Mouse (Mus musculus): Measurements from ENCODE around the gene Abl2. TPM values are rescaled to one million over a fixed set of nuclear protein-coding genes. Genes with fewer than 3 reads are reported as not detected.

Abl2 gene
- total RNA-seq, 4 experiments from 2014 or later, result 22.1 to 35.7 (median 29.2) TPM

DNA sequence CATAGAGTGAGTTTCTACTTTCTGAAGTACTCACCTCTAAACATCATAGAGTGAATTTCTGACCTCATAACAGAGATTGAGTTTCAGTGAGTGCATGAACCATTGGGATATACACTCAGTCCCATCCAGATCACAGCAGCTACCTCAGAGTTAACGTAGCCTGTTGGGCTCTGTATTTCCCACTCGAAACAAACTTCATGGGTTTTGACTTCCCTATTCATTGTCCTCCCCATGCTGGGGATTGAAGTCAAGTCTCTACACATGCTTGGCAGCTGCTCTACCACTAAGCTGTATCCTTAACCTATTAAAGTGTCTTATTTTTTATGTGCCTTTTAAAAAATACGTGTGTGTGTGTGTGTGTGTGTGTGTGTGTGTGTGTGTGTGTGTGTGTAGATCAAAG is 26.9 kb downstream of the Abl2 start:
- no peak for DNase-seq

GRCm38 (mm10) chr1:156589811-156590305 is 31.3 kb downstream of the Abl2 start:
- no peak for DNase-seq

DNA sequence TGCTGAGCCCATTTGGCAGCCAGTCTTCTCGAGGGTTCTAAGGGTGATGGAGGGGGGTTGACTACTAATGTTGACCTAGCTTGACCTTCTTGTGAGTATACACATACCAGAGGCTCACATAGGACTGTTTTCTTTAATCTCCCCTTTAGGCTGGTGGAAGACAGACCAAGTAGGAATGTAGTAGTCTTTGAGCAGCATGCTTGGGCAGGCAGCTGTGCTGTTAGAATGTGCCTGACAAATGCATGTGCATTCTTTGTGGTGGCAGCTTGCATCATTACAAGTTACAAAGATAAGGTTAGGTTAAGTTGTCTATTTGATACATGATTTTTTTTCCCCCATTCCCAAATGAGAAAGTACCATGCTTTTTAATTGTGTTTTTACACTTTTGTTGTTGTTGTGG is 31.8 kb downstream of the Abl2 start:
- DNase-seq, result no peak

DNA sequence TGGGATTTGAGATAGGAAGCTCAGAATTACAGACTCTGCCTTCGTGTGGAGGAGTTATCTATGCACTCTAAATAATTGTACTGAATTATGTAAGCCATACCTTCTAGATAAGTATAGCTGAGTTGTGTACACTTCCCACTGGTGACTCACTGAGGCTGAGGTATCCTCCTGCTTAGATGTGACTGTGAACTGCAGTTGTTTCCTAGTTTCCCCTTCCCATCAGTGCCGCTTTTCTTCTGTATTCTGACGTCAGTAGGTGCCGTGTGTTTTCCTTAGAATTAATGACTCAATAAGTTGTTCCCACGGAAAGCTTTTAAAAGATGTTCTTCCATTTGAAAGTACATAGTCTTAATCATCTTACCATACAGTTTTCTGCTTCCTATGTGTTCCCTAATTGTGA is 34.7 kb downstream of the Abl2 start:
- DNase-seq, result no peak

GRCm38 (mm10) chr1:156597089-156597488 is 38.5 kb downstream of the Abl2 start:
- no peak for DNase-seq

- DNase-seq, result no peak
Observed at GRCm38 (mm10) chr1:156602545-156602944, 44.0 kb downstream of the Abl2 start.

DNA sequence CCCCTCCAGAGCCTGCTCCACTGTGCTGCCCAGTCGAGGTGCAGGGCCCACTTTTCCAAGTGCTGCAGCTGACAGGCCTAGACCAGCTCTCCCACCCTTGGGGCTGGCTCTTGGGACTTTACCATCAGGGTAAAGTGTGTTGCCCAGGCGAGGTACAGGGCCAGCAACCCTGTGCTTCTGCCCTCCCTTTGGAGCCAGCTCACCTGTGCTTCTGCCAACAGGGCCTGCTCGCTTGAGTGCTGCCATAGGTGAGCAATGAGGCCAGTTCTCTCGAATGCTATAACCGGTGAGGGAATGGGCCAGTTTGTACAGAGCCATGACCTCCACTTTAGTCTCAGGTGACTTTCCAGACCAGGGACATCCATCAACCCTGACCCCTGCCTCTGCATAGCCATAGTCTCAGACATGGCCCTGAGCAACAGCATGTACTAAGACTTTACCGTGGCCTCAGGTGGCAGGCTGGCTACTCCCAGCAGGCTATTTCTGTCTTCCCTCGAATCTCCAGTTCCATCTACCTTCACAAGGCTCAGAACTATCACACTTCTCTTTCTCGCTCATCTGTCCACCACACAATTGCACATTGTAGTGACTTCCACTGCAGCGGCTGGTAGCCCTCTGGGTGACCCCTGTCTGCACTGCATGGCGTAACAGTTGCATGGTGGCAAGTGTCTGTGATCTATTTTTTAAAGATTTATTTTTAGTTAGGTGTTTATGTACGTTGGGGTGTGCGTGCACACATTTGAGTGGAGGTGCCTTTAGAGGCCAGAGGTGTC is 46.7 kb downstream of the Abl2 start:
- DNase-seq, result no peak

DNA sequence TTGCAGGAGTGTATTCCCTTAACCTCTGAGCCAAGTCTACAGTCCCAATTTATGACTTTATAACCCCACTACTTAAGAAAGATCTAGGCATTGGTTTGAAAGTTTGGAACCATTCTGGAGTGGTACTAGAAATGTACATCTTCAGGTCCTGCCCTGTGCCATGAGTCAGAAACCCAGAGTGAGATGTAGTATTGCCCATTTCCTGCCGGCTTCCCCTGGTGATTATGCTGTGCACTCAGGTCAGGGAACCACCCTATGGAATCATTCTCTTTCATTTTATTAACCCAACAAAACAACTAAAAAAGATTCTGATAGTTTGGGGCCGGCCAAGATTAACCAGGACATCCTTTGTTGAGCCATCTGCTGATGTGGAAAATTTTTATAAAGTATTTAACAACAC is 47.4 kb downstream of the Abl2 start:
- no peak for DNase-seq

DNA sequence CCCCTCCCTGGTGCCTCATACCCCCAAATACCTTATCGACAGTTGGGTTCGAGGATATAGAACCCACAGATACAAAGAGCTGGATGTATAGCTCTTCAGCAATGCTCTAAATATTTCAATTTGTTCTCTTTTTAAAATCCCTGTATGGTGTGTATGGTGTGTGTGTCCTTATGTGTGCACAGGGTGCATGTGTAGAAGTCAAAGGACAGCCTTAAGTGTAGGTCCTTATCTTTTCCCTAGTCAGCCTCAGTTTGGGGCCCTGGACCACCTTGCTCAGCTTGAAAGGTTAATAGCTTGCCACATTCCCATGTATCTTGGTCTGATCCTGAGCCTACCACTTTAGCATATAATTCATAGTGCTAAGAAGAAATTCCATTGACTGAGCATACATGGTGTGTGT is 49.9 kb downstream of the Abl2 start:
- DNase-seq, result no peak

GRCm38 (mm10) chr1:156610257-156610656 is 51.7 kb downstream of the Abl2 start:
- no peak for DNase-seq

- no peak for DNase-seq
Observed at GRCm38 (mm10) chr1:156613855-156614530, 55.4 kb downstream of the Abl2 start.

DNA sequence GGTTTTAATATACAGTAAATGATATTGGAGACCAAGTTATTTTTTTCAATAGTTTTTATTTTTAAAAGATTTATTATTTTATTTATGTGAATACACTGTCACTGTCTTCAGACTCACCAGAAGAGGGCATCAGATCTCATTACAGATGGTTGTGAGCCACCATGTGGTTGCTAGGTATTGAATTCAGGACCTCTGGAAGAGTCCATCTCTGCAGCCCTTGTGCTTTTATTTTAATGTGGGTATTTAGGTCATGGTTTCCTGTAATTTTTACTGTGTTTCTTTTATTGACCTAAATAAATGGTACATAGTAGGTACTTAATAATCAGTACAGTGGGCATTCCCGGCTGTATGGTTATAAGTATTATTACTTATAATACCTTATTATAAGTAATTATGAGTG is 56.1 kb downstream of the Abl2 start:
- DNase-seq, result no peak

GRCm38 (mm10) chr1:156615381-156616133 is 57.0 kb downstream of the Abl2 start:
- DNase-seq, result peak; percentile 80

GRCm38 (mm10) chr1:156616989-156617598 is 58.5 kb downstream of the Abl2 start:
- DNase-seq, result no peak

DNA sequence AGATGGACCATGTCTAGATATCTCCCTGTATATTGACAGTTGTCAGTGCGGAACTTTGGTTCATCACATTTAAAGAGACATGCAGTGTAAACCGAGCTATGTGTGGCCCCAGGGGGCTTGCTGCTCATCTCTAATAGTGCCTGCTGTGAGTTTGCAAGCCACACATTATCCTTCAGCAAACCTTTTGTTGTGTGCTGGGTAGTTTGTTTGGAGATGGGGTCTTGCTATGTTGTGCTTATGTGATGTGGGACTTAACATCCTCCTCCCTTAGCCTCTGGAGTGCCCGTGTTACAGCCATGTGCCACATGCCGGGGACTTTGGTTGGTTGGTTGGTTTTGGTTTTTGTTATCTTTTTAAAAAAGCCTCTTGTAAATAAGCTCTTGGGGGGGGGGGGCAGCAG is 59.2 kb downstream of the Abl2 start:
- DNase-seq, result no peak

- DNase-seq, result no peak
Observed at GRCm38 (mm10) chr1:156620292-156620909, 61.8 kb downstream of the Abl2 start.

DNA sequence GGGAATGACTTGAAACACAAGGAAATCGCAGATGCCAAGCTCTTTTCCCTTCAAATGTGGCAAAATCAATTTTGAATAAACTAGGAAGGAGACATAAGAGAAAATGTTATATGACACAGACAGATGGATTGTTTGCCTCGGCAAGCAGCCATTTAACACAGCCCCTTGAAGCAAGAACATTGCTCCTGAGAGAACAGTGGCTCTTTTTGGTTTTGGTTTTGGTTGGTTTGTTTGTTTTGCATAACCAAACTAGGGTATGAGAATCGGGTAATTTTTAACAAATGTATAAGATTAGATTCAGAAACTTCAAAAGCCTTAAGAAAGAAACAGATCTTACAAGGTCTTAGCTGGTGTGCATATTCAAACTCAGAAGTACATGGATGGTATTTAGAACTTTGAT is 62.4 kb downstream of the Abl2 start:
- no peak for DNase-seq

GRCm38 (mm10) chr1:156624231-156624630 is 65.6 kb downstream of the Abl2 start:
- no peak for DNase-seq

- DNase-seq, result no peak
Observed at GRCm38 (mm10) chr1:156626729-156627128, 68.1 kb downstream of the Abl2 start.

DNA sequence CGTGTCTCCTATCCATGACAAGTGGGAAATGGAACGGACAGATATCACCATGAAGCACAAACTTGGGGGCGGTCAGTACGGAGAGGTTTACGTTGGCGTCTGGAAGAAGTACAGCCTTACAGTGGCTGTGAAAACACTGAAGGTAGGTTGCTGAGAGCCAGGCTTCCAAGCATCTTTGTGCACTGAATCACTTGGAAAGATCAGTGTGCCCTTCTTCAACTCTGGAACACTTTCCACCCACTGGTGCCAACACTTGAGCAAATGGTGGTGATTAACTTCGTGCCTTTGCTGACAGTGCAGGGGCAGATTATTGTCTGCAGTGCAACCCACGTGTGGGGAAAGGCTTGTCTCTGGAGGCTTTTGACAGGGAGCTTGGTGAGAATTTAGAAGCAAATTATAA is 71.4 kb downstream of the Abl2 start:
- no peak for DNase-seq

DNA sequence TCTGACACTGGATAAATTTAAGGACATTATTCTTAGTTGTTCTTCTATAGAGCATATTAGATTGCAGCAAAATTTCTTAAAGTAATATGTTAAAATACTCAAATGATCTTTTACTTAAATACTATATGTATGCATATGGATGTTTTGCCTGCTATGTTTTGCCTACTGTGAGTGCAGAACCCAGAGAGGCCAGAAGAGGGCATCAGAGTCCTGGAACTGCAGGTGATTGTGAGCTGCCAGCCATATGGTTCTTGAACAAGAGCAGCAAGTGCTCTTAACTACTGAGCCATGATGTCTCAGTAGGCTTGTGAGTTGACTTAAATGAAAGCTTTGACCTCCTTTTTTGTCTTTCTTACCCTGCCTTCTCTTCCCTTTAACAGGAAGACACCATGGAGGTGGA is 72.4 kb downstream of the Abl2 start:
- no peak for DNase-seq

DNA sequence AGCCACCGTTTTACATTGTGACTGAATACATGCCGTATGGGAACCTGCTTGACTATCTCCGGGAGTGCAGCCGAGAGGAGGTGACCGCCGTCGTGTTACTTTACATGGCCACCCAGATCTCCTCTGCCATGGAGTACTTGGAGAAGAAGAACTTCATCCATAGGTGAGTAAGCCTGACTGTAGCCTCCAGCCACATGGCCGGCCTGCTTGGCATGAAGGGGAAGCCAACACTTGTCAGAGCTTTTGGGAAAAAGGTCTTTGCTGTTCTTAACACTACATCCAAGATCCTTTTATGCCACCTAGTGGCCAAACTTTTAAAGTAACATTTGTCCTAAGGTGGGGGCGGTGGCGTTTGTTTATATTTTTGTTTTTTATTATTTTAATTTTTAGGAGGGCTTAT is 74.5 kb downstream of the Abl2 start:
- no peak for DNase-seq

All from adrenal gland, adult 8-10 months (tissue).